Mouse (Mus musculus) CH12.LX (cell line): Measurements from ENCODE around the gene Pkn3. TPM values are rescaled to one million over a fixed set of nuclear protein-coding genes. Genes with fewer than 3 reads are reported as not detected.

ENCODE experiments used
- DNase-seq: peaks from one replicate; pipeline ENCODE4 v3.0.0-alpha.2; 2013; ENCODE audit errors: extremely low read depth
- H3K27ac ChIP-seq: 2 replicates; pipeline ENCODE4 v1.5.1; 2012; ENCODE audit warnings: low read depth, mild to moderate bottlenecking, control low read depth, moderate library complexity; ENCODE audit not compliant: insufficient read depth
- H3K27me3 ChIP-seq: replicated peaks from 2 replicates; pipeline ENCODE3; 2012; ENCODE audit warnings: inconsistent platforms
- H3K36me3 ChIP-seq, 2 experiments: replicated peaks in 1 of 2; 2 replicates each; pipeline versions ENCODE3 to v1.6.1; 2012; ENCODE audit warnings: inconsistent platforms in 1 of 2, low read length in 1 of 2, mild to moderate bottlenecking in 1 of 2, mixed read lengths in 1 of 2, moderate library complexity in 1 of 2; ENCODE audit not compliant: control insufficient read depth in 1 of 2, insufficient read depth in 1 of 2
- H3K4me1 ChIP-seq, 2 experiments: 2 replicates each; pipeline ENCODE4 v1.6.1; 2012; ENCODE audit warnings: inconsistent platforms in 1 of 2, moderate library complexity in 1 of 2; ENCODE audit not compliant: insufficient read depth in 2 of 2, control insufficient read depth in 1 of 2
- H3K4me2 ChIP-seq: 2 replicates; pipeline ENCODE4 v1.6.1; 2012; ENCODE audit warnings: low read depth, mild to moderate bottlenecking, control low read depth; ENCODE audit not compliant: poor library complexity, insufficient read depth, severe bottlenecking
- H3K4me3 ChIP-seq, 3 experiments: fragments of 150-350 bp in 1 of 3; sonication (generic) in 1 of 3; replicated peaks in 1 of 3; 2 replicates each; pipeline versions ENCODE3 to v1.5.1; 2011 to 2012; ENCODE audit warnings: low read depth in 2 of 3, low read length in 2 of 3, mild to moderate bottlenecking in 2 of 3, moderate library complexity in 2 of 3, control low read depth in 1 of 3, improper control_type of control experiment in 1 of 3, inconsistent platforms in 1 of 3, mixed read lengths in 1 of 3; ENCODE audit not compliant: poor library complexity in 1 of 3
- H3K79me2 ChIP-seq: replicated peaks from 2 replicates; pipeline ENCODE4 v1.6.1; 2012; ENCODE audit warnings: mild to moderate bottlenecking, moderate library complexity; ENCODE audit not compliant: control insufficient read depth, poor library complexity, insufficient read depth, severe bottlenecking; ENCODE audit errors: extremely low read depth
- H3K9ac ChIP-seq: 2 replicates; pipeline ENCODE4 v1.6.1; 2012; ENCODE audit warnings: low read depth, mild to moderate bottlenecking, control low read depth, moderate library complexity; ENCODE audit not compliant: insufficient read depth
- H3K9me3 ChIP-seq: replicated peaks from 2 replicates; pipeline ENCODE3; 2012; ENCODE audit warnings: low read length, inconsistent platforms, mixed read lengths
- CHD1 ChIP-seq: IDR thresholded peaks from 2 replicates; pipeline ENCODE4 v1.6.1; 2012; ENCODE audit warnings: low read depth, low read length, improper control_type of control experiment, inconsistent platforms
- CHD2 ChIP-seq: IDR thresholded peaks from 2 replicates; pipeline ENCODE4 v1.6.1; 2011; ENCODE audit warnings: low read length, improper control_type of control experiment
- CTCF ChIP-seq, 2 experiments: IDR thresholded peaks in 1 of 2; conservative IDR thresholded peaks in 1 of 2; 2 replicates each; pipeline ENCODE4 v1.5.1; 2011 to 2012; ENCODE audit warnings: low read depth in 2 of 2, low read length in 2 of 2, improper control_type of control experiment in 1 of 2, inconsistent platforms in 1 of 2, mild to moderate bottlenecking in 1 of 2, moderate library complexity in 1 of 2
- E2F4 ChIP-seq: IDR thresholded peaks from 2 replicates; pipeline ENCODE4 v1.6.1; 2011; ENCODE audit warnings: low read depth, low read length, improper control_type of control experiment; ENCODE audit not compliant: insufficient replicate concordance
- ELF1 ChIP-seq: IDR thresholded peaks from 2 replicates; pipeline ENCODE4 v1.6.1; 2014; ENCODE audit warnings: low read depth, mild to moderate bottlenecking, inconsistent platforms, low read length, improper control_type of control experiment
- ETS1 ChIP-seq: conservative IDR thresholded peaks from 2 replicates; pipeline ENCODE4 v1.6.1; 2012; ENCODE audit warnings: low read depth, mild to moderate bottlenecking, inconsistent platforms, low read length, improper control_type of control experiment, moderate library complexity
- HCFC1 ChIP-seq: IDR thresholded peaks from 2 replicates; pipeline ENCODE4 v1.6.1; 2012; ENCODE audit warnings: low read depth, mild to moderate bottlenecking, inconsistent platforms, low read length, improper control_type of control experiment
- MAFK ChIP-seq: IDR thresholded peaks from 2 replicates; pipeline ENCODE4 v1.6.1; 2011; ENCODE audit warnings: low read length, improper control_type of control experiment; ENCODE audit not compliant: insufficient replicate concordance
- MAX ChIP-seq: IDR thresholded peaks from 2 replicates; pipeline ENCODE4 v1.6.1; 2011; ENCODE audit warnings: low read length, improper control_type of control experiment
- MXI1 ChIP-seq: IDR thresholded peaks from 2 replicates; pipeline ENCODE4 v1.6.1; 2011; ENCODE audit warnings: mild to moderate bottlenecking, low read depth, low read length, improper control_type of control experiment
- MYC ChIP-seq: IDR thresholded peaks from 2 replicates; pipeline ENCODE4 v1.6.1; 2011; ENCODE audit warnings: low read depth, mild to moderate bottlenecking, improper control_type of control experiment, low read length
- NRF1 ChIP-seq: IDR thresholded peaks from 2 replicates; pipeline ENCODE4 v1.6.1; 2014; ENCODE audit warnings: low read depth, mild to moderate bottlenecking, inconsistent platforms, low read length, improper control_type of control experiment, moderate library complexity
- POLR2AphosphoS2 ChIP-seq: IDR thresholded peaks from 2 replicates; pipeline ENCODE4 v1.6.1; 2011; ENCODE audit warnings: low read depth, low read length, improper control_type of control experiment
- TBP ChIP-seq: conservative IDR thresholded peaks from 2 replicates; pipeline ENCODE4 v1.6.1; 2011; ENCODE audit warnings: low read depth, low read length, improper control_type of control experiment
- UBTF ChIP-seq: IDR thresholded peaks from 2 replicates; pipeline ENCODE4 v1.6.1; 2012; ENCODE audit warnings: low read depth, mild to moderate bottlenecking, inconsistent platforms, low read length, improper control_type of control experiment, moderate library complexity
- USF1 ChIP-seq: IDR thresholded peaks from 2 replicates; pipeline ENCODE4 v1.6.1; 2014; ENCODE audit warnings: low read depth, mild to moderate bottlenecking, inconsistent platforms, low read length, improper control_type of control experiment
- ZC3H11A ChIP-seq: IDR thresholded peaks from 2 replicates; pipeline ENCODE4 v1.6.1; 2012; ENCODE audit warnings: low read depth, mild to moderate bottlenecking, inconsistent platforms, low read length, improper control_type of control experiment
- ZNF384 ChIP-seq: IDR thresholded peaks from 2 replicates; pipeline ENCODE4 v1.6.1; 2012; ENCODE audit warnings: low read depth, low read length, improper control_type of control experiment, inconsistent platforms
- dilution Hi-C: fragments of 300-500 bp; cut with MboI; formaldehyde crosslinking; loops from 2 replicates; pipeline ENCODE4 v1.14.3; 2020; ENCODE audit warnings: low sequenced_read_pairs; ENCODE audit not compliant: extremely low pct_unique_long_range_greater_than_20kb, extremely low pct_ligation_motif_present
- in situ Hi-C: fragments of 300-500 bp; cut with MboI; formaldehyde crosslinking; loops from 3 replicates; pipeline ENCODE4 v1.14.3; 2019; ENCODE audit warnings: low sequenced_read_pairs, low pct_ligation_motif_present, low pct_unique_long_range_greater_than_20kb, mixed read lengths
- polyA plus RNA-seq: library from polyadenylated mRNA; unstranded; fragments of >175 nt; gene quantifications from 2 replicates; pipeline ENCODE4 v1.2.1, GENCODE M21; 2012; ENCODE audit warnings: low read depth; ENCODE audit not compliant: insufficient read length
- total RNA-seq, 2 experiments: library from RNA; depleted of rRNA; stranded (reverse); fragments of 300-350 nt in 1 of 2; fragments of >200 nt in 1 of 2; gene quantifications; 2 replicates each; pipeline ENCODE4 v1.2.3; 2012 to 2014

The Pkn3 gene
- total and polyA plus RNA-seq, 3 experiments: 4.7 to 8.3 (median 6.7) TPM

DNA sequence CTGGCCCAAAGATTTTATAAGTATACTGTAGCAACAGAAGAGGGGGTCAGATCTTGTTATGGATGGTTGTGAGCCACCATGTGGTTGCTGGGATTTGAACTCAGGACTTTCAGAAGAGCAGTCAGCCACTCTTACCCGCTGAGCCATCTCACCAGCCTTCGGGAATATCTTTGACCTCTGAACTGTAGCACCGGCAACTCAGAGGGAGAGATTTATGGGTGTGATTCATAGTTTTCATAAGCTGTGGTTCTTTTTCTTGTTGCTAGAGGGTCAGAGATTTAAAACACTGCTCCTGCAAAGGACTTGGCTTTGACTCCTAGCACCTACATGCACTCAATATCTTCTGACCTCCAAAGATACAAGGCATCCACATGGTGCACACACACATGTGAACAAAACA lies 1.9 kb upstream of the Pkn3 start:
- H3K9ac ChIP-seq: no peak overlapping the region
- TF ChIP-seq HCFC1: no peak
- TF ChIP-seq TBP: no peak
- TF ChIP-seq CHD1: no peak
- TF ChIP-seq MYC: no peak
- 0 out of 2 replicates have a peak, but pooled peaks cover 1% of the 10 kb centered on the region for H3K79me2 ChIP-seq
- no peaks in the 10 kb centered on the region for H3K27me3 ChIP-seq
- no peak overlapping the region for H3K4me2 ChIP-seq
- in situ Hi-C loops (loop anchor here (5.0 kb wide), 1 partner anchor 33 kb away; no protein-coding TSS in a partner anchor), dilution Hi-C loops (no loop called here)
- H3K4me1 ChIP-seq: peaks cover 7 to 15% of the 10 kb centered on the region in 2 experiments
- H3K9me3 ChIP-seq: no peaks in the 10 kb centered on the region
- H3K4me3 ChIP-seq: no peak overlapping the region
- no peak for DNase-seq
- no peak overlapping the region for H3K27ac ChIP-seq
- H3K36me3 ChIP-seq: peaks cover 18 to 38% of the 10 kb centered on the region in 2 experiments

DNA sequence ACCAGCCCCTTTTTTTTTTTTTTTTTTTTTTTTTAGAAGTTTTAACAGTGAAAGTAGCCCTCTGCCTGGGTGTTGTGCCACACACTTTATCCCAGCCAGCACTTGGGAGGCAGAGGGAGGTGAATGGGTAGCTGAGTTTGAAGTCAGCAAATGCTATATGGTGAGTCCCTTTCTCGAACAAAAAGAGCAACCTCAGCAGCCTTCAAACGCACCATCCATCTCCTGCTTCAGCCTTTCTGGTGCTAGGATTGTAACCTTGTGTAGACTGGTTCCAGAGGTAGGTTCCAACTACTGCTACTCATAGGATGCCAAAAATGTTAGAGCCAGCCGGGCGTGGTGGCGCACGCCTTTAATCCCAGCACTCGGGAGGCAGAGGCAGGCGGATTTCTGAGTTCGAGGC lies 1.0 kb upstream of the Pkn3 start:
- H3K79me2 ChIP-seq: no peaks in the 10 kb centered on the region
- H3K4me3 ChIP-seq: no peak overlapping the region
- no peak overlapping the region for H3K4me2 ChIP-seq
- in situ Hi-C loops: loop anchor here (5.0 kb wide), 1 partner anchor 34 kb away; no protein-coding TSS in a partner anchor
- no peak overlapping the region for H3K27ac ChIP-seq
- TF ChIP-seq NRF1 (no peak), E2F4 (no peak), POLR2AphosphoS2 (no peak; the same call in 1 of the 2 replicates), HCFC1 (no peak), MAX (no peak), USF1 (no peak), MAFK (no peak), CHD2 (no peak), TBP (no peak), CTCF (conservative IDR thresholded peaks at IDR 0.05 in 1 of 2, IDR thresholded peaks at IDR 0.05 in 1 of 2; ENCODE audit: low read depth in 2 of 2, low read length in 2 of 2) (no peak), ZNF384 (no peak), ZC3H11A (no peak), ETS1 (no peak), UBTF (no peak), ELF1 (no peak), MXI1 (no peak)
- H3K4me1 ChIP-seq: peaks cover 7 to 15% of the 10 kb centered on the region in 2 experiments
- peaks cover 17 to 44% of the 10 kb centered on the region in 2 experiments for H3K36me3 ChIP-seq
- no peak for DNase-seq
- dilution Hi-C loops: no loop called here
- H3K9ac ChIP-seq: no peak overlapping the region
- no peaks in the 10 kb centered on the region for H3K9me3 ChIP-seq
- no peaks in the 10 kb centered on the region for H3K27me3 ChIP-seq
